Mouse (Mus musculus): ENCODE measurements at regions not wholly inside any gene's neighbourhood (a gene's known extent, or its start where the extent isn't known, plus 50 kb on each side); places are given as distances from the start of the nearest gene placed in this dataset.

DNA sequence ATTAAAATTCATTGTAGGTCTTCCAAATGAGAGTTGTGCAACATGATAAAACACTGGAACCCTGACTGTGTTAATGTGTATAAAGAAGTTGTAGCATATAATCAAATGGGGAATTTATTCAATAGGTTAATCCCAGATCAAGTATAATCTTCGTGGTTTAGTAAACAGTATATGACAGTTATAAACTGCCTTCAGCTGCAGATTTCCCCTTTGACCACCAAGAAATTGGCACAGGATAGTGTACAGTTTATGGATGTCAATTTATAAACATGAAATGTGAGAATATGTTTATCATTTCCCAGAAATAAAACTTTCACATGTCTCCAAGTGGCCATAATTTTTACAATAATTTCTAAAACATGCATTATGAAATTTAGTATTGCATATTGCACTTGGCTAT is 615.3 kb upstream of the Adamts5 start:
- no peak for TF ChIP-seq CTCF (IDR thresholded peaks at IDR 0.05; ENCODE audit: insufficient read depth, low read length)
- no peak for TF ChIP-seq POLR2A (IDR thresholded peaks at IDR 0.05; ENCODE audit: borderline replicate concordance, extremely low read depth, low read depth, low read length)

All from lung, adult 2 months (tissue).